Mouse (Mus musculus): ENCODE results near the gene Ldha. TPM values are rescaled to one million over a fixed set of nuclear protein-coding genes. Genes with fewer than 3 reads are reported as not detected.

Ldha gene
- total and polyA plus RNA-seq, 2 experiments from 2014 or later, result 1,604 to 1,727 TPM

- no peaks in the 10 kb centered on the region for H3K4me1 ChIP-seq (ENCODE audit: control insufficient read depth, insufficient read depth)
- no peak for DNase-seq (ENCODE audit: low spot score)
- WGBS, result 72% methylated on average over 3 of the region's 3 CpGs
- H3K4me2 ChIP-seq (ENCODE audit: low read depth, low read length), result no peak overlapping the region
- peaks cover 31% of the 10 kb centered on the region for H3K36me3 ChIP-seq (replicated peaks; ENCODE audit: control insufficient read depth, insufficient read depth, low read length)
- TF ChIP-seq CTCF (IDR thresholded peaks at IDR 0.05; ENCODE audit: low read depth), result no peak
- TF ChIP-seq EP300 (IDR thresholded peaks at IDR 0.05; ENCODE audit: low read depth), result no peak
- H3K27me3 ChIP-seq (ENCODE audit: control insufficient read depth, insufficient read depth, low read length), result no peaks in the 10 kb centered on the region
- H3K9ac ChIP-seq (replicated peaks; ENCODE audit: low read depth, low read length), result no peak overlapping the region
- no peaks in the 10 kb centered on the region for H3K9me3 ChIP-seq (replicated peaks; ENCODE audit: control insufficient read depth, low read length)
- H3K27ac ChIP-seq (ENCODE audit: low read depth), result no peak overlapping the region
- no peak overlapping the region for H3K4me3 ChIP-seq (ENCODE audit: low read depth, low read length)
- no peak for ATAC-seq (ENCODE audit: insufficient read depth, low read depth)
Measured at GRCm38 (mm10) chr7:46883304-46883703, 42.0 kb downstream of the Ldha start.

DNA sequence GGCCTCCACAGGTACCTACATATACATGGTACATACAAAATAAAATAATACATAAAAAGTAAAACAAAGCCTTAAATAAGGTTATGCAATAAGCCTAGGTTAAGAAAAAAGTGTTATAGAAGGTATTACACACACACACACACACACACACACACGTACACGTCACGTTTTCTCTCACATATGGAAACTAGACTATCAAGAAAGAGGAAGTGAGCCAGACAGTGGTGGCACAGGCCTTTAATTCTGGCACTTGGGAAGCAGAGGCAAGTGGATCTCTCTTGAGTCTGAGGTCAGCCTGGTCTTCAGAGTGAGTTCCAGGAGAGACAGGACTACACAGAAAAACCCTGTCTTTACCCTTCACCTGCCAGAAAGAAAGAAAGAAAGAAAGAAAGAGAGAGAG, 54.2 kb downstream of the Ldha start:
- H3K9ac ChIP-seq (replicated peaks; ENCODE audit: low read depth, low read length), result no peak overlapping the region
- no peak overlapping the region for H3K27ac ChIP-seq (ENCODE audit: low read depth)
- peaks cover 75% of the 10 kb centered on the region for H3K36me3 ChIP-seq (replicated peaks; ENCODE audit: control insufficient read depth, insufficient read depth, low read length)
- no peaks in the 10 kb centered on the region for H3K4me1 ChIP-seq (ENCODE audit: control insufficient read depth, insufficient read depth)
- no peaks in the 10 kb centered on the region for H3K9me3 ChIP-seq (replicated peaks; ENCODE audit: control insufficient read depth, low read length)
- TF ChIP-seq EP300 (IDR thresholded peaks at IDR 0.05; ENCODE audit: low read depth) (no peak), CTCF (IDR thresholded peaks at IDR 0.05; ENCODE audit: low read depth) (no peak)
- no peak overlapping the region for H3K4me2 ChIP-seq (ENCODE audit: low read depth, low read length)
- no peaks in the 10 kb centered on the region for H3K27me3 ChIP-seq (ENCODE audit: control insufficient read depth, insufficient read depth, low read length)
- WGBS, result 88% methylated on average over 3 of the region's 3 CpGs
- H3K4me3 ChIP-seq (ENCODE audit: low read depth, low read length), result no peak overlapping the region
- ATAC-seq (ENCODE audit: insufficient read depth, low read depth) (no peak), DNase-seq (ENCODE audit: low spot score) (no peak)

DNA sequence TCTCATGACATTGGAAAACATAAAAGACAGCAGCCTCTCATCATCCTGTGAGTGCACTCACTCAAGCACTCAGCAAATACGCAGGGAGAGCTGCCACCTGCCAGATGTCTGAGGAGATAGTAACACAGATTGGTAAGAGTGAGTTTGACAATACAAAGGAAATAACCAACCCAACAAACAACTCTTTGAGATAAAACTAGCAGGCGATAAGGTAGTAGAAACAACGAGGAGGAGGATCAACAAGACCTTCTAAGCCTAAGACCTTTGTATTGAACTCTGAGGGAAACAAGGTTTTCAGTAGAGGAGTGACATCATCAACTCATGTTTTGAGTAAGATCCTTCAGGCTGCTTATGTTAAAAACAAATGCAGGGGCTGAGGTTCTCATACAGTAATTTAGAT, 58.1 kb downstream of the Ldha start:
- 67% methylated on average over 3 of the region's 3 CpGs for WGBS
- no peak for ATAC-seq (ENCODE audit: insufficient read depth, low read depth)

More for the DNA sequence above, 58.1 kb downstream of the Ldha start:
- Histone ChIP-seq H3K4me2 (ENCODE audit: low read depth, low read length) (no peak overlapping the region), H3K4me3 (ENCODE audit: low read depth, low read length) (no peak overlapping the region), H3K27me3 (ENCODE audit: control insufficient read depth, insufficient read depth, low read length) (no peaks in the 10 kb centered on the region), H3K27ac (ENCODE audit: low read depth) (no peak overlapping the region), H3K9me3 (replicated peaks; ENCODE audit: control insufficient read depth, low read length) (no peaks in the 10 kb centered on the region), H3K4me1 (ENCODE audit: control insufficient read depth, insufficient read depth) (no peaks in the 10 kb centered on the region; the same call in 1 of the 2 replicates), H3K36me3 (replicated peaks; ENCODE audit: control insufficient read depth, insufficient read depth, low read length) (peaks cover 63% of the 10 kb centered on the region), H3K9ac (replicated peaks; ENCODE audit: low read depth, low read length) (no peak overlapping the region)
- TF ChIP-seq CTCF (IDR thresholded peaks at IDR 0.05; ENCODE audit: low read depth) (no peak), EP300 (IDR thresholded peaks at IDR 0.05; ENCODE audit: low read depth) (no peak)
- DNase-seq (ENCODE audit: low spot score), result no peak

Other genes starting within 250 kb of the Ldha start
- gene Sergef, start 201.7 kb upstream of the Ldha start, total RNA-seq (2014; rRNA removed; ENCODE audit: low replicate concordance), result 7.9 and 9.8 TPM in 2 replicates
- 7.5 and 7.7 TPM in 2 replicates for gene Sergef, start 201.7 kb upstream of the Ldha start, polyA plus RNA-seq (2015; fragmentation: Nextera tagmentation; extraction: Ambion mirVana)
- 1.7 TPM in 1 of 2 replicates, not detected in the other for gene Tph1, start 168.9 kb upstream of the Ldha start, total RNA-seq (2014; rRNA removed; ENCODE audit: low replicate concordance)
- 0.70 and 0.86 TPM in 2 replicates for gene Tph1, start 168.9 kb upstream of the Ldha start, polyA plus RNA-seq (2015; fragmentation: Nextera tagmentation; extraction: Ambion mirVana)
- gene Saal1, start 130.8 kb upstream of the Ldha start, total RNA-seq (2014; rRNA removed; ENCODE audit: low replicate concordance), result 4.2 and 7.5 TPM in 2 replicates
- gene Saal1, start 130.8 kb upstream of the Ldha start, polyA plus RNA-seq (2015; fragmentation: Nextera tagmentation; extraction: Ambion mirVana), result 7.0 and 7.5 TPM in 2 replicates
- gene Saa3, start 125.8 kb upstream of the Ldha start, total RNA-seq (2014; rRNA removed; ENCODE audit: low replicate concordance), result not detected in 2 replicates
- 0.29 and 0.36 TPM in 2 replicates for gene Saa3, start 125.8 kb upstream of the Ldha start, polyA plus RNA-seq (2015; fragmentation: Nextera tagmentation; extraction: Ambion mirVana)
- gene Saa4, start 108.9 kb upstream of the Ldha start, total RNA-seq (2014; rRNA removed; ENCODE audit: low replicate concordance), result not detected in 2 replicates
- gene Saa4, start 108.9 kb upstream of the Ldha start, polyA plus RNA-seq (2015; fragmentation: Nextera tagmentation; extraction: Ambion mirVana), result not detected in 2 replicates
- gene Saa1, start 98.5 kb upstream of the Ldha start, total RNA-seq (2014; rRNA removed; ENCODE audit: low replicate concordance), result not detected in 2 replicates
- gene Saa1, start 98.5 kb upstream of the Ldha start, polyA plus RNA-seq (2015; fragmentation: Nextera tagmentation; extraction: Ambion mirVana), result not detected in 2 replicates
- not detected in 2 replicates for gene Saa2, start 89.7 kb upstream of the Ldha start, total RNA-seq (2014; rRNA removed; ENCODE audit: low replicate concordance)
- not detected in 2 replicates for gene Saa2, start 89.7 kb upstream of the Ldha start, polyA plus RNA-seq (2015; fragmentation: Nextera tagmentation; extraction: Ambion mirVana)
- gene Hps5, start 45.4 kb upstream of the Ldha start, total RNA-seq (2014; rRNA removed; ENCODE audit: low replicate concordance), result 7.9 and 23.9 TPM in 2 replicates
- gene Hps5, start 45.4 kb upstream of the Ldha start, polyA plus RNA-seq (2015; fragmentation: Nextera tagmentation; extraction: Ambion mirVana), result 5.6 and 6.3 TPM in 2 replicates
- gene Gtf2h1, start 45.4 kb upstream of the Ldha start, total RNA-seq (2014; rRNA removed; ENCODE audit: low replicate concordance), result 29.0 and 40.4 TPM in 2 replicates
- 22.8 and 24.0 TPM in 2 replicates for gene Gtf2h1, start 45.4 kb upstream of the Ldha start, polyA plus RNA-seq (2015; fragmentation: Nextera tagmentation; extraction: Ambion mirVana)
- not detected in 2 replicates for gene Ldhc, start 19.7 kb downstream of the Ldha start, total RNA-seq (2014; rRNA removed; ENCODE audit: low replicate concordance)
- not detected in 2 replicates for gene Ldhc, start 19.7 kb downstream of the Ldha start, polyA plus RNA-seq (2015; fragmentation: Nextera tagmentation; extraction: Ambion mirVana)
- gene Tsg101, start 78.5 kb downstream of the Ldha start, total RNA-seq (2014; rRNA removed; ENCODE audit: low replicate concordance), result 107 and 116 TPM in 2 replicates
- gene Tsg101, start 78.5 kb downstream of the Ldha start, polyA plus RNA-seq (2015; fragmentation: Nextera tagmentation; extraction: Ambion mirVana), result 160 and 164 TPM in 2 replicates
- 8.1 and 10.5 TPM in 2 replicates for gene Uevld, start 117.1 kb downstream of the Ldha start, total RNA-seq (2014; rRNA removed; ENCODE audit: low replicate concordance)
- gene Uevld, start 117.1 kb downstream of the Ldha start, polyA plus RNA-seq (2015; fragmentation: Nextera tagmentation; extraction: Ambion mirVana), result 4.4 TPM in 2 replicates
- not detected in 2 replicates for gene Gm9999, start 142.1 kb downstream of the Ldha start, total RNA-seq (2014; rRNA removed; ENCODE audit: low replicate concordance)
- not detected in 2 replicates for gene Gm9999, start 142.1 kb downstream of the Ldha start, polyA plus RNA-seq (2015; fragmentation: Nextera tagmentation; extraction: Ambion mirVana)
- gene Spty2d1, start 166.9 kb downstream of the Ldha start, total RNA-seq (2014; rRNA removed; ENCODE audit: low replicate concordance), result 8.7 and 9.4 TPM in 2 replicates
- 7.7 and 7.8 TPM in 2 replicates for gene Spty2d1, start 166.9 kb downstream of the Ldha start, polyA plus RNA-seq (2015; fragmentation: Nextera tagmentation; extraction: Ambion mirVana)
- gene Tmem86a, start 209.1 kb downstream of the Ldha start, total RNA-seq (2014; rRNA removed; ENCODE audit: low replicate concordance), result 12.8 and 18.5 TPM in 2 replicates
- 32.0 and 32.3 TPM in 2 replicates for gene Tmem86a, start 209.1 kb downstream of the Ldha start, polyA plus RNA-seq (2015; fragmentation: Nextera tagmentation; extraction: Ambion mirVana)